Mouse (Mus musculus) MEL (cell line): Measurements from ENCODE around the gene Gm12830. TPM values are rescaled to one million over a fixed set of nuclear protein-coding genes. Genes with fewer than 3 reads are reported as not detected.

Experiments
- polyA plus RNA-seq, 2 experiments: library from polyadenylated mRNA; stranded (reverse) in 1 of 2; unstranded in 1 of 2; fragments of >175 nt in 1 of 2; fragments of >200 nt in 1 of 2; gene quantifications; 2 replicates each; pipeline versions ENCODE4 v1.2.1 to v1.2.4; 2012; ENCODE audit warnings: low replicate concordance in 2 of 2, low read depth in 1 of 2; ENCODE audit not compliant: insufficient read length in 2 of 2, insufficient read depth in 1 of 2, missing spikeins in 1 of 2
- total RNA-seq: library from RNA; depleted of rRNA; stranded (reverse); fragments of 300-350 nt; gene quantifications from 2 replicates; pipeline ENCODE4 v1.2.3, GENCODE M21; 2012; rRNA removed

The Gm12830 gene
- total and polyA plus RNA-seq, 3 experiments = not detected

Other genes starting within 250 kb of the Gm12830 start
- gene Foxd2, start 87.2 kb downstream of the Gm12830 start, total RNA-seq = 0.42 and 0.73 TPM in 2 replicates
- 1 to 10 TPM in 1 of 2 experiments, not detected in 1; 1.1 TPM for gene Foxd2, start 87.2 kb downstream of the Gm12830 start, polyA plus RNA-seq
- not detected in 2 replicates for gene Foxe3, start 104.3 kb downstream of the Gm12830 start, total RNA-seq
- not detected for gene Foxe3, start 104.3 kb downstream of the Gm12830 start, polyA plus RNA-seq
- 28.7 and 33.4 TPM in 2 replicates for gene Cmpk1, start 165.5 kb downstream of the Gm12830 start, total RNA-seq
- gene Cmpk1, start 165.5 kb downstream of the Gm12830 start, polyA plus RNA-seq = 10 to 100 TPM in 1 of 2 experiments, not detected in 1; 33.7 TPM
- 5.0 and 5.9 TPM in 2 replicates for gene Stil, start 178.4 kb downstream of the Gm12830 start, total RNA-seq
- 1 to 10 TPM in 1 of 2 experiments, not detected in 1; 9.1 TPM for gene Stil, start 178.4 kb downstream of the Gm12830 start, polyA plus RNA-seq
- 21.2 and 34.9 TPM in 2 replicates for gene Tal1, start 234.7 kb downstream of the Gm12830 start, total RNA-seq
- gene Tal1, start 234.7 kb downstream of the Gm12830 start, polyA plus RNA-seq = 10 to 100 TPM in 1 of 2 experiments, not detected in 1; 48.9 TPM